Mouse (Mus musculus): ENCODE results near the gene Tusc2. TPM values are rescaled to one million over a fixed set of nuclear protein-coding genes. Genes with fewer than 3 reads are reported as not detected.
A peak's percentile ranks its signal among the peaks of the same experiment; 100 is the strongest.

The Tusc2 gene
- total and polyA plus RNA-seq, 3 experiments: 36.2 to 48.9 TPM; not detected in 1

GRCm38 (mm10) chr9:107590058-107590772, 27.2 kb downstream of the Tusc2 start (continued):
- TF ChIP-seq E2F4 (IDR thresholded peaks at IDR 0.05; ENCODE audit: borderline replicate concordance, low read depth, low read length): no peak
- no peak for TF ChIP-seq RAD21 (IDR thresholded peaks at IDR 0.05; ENCODE audit: low read depth, low read length)
- TF ChIP-seq POLR2A (IDR thresholded peaks at IDR 0.05; ENCODE audit: control insufficient read depth in 1 of 2, insufficient read depth in 1 of 2, low read depth in 1 of 2, low read length in 2 of 2, poor library complexity in 1 of 2): peak in 1 of 2 experiments; percentile 26; a peak in 1 of 4 replicates
- no peak for TF ChIP-seq TAL1 (IDR thresholded peaks at IDR 0.05; ENCODE audit: low read length)

- Histone ChIP-seq H3K27ac (ENCODE audit: control insufficient read depth, low read depth, low read length) (peak overlapping the region; percentile 13; the same call in 1 of the 2 replicates), H3K9me3 (replicated peaks; ENCODE audit: insufficient read depth, low read length) (no peaks in the 10 kb centered on the region), H3K27me3 (ENCODE audit: control insufficient read depth in 1 of 2, insufficient read depth in 2 of 2, low read length in 2 of 2) (no peaks in the 10 kb centered on the region), H3K36me3 (ENCODE audit: control insufficient read depth in 1 of 2, insufficient read depth in 2 of 2, low read length in 2 of 2) (peaks cover 5 to 27% of the 10 kb centered on the region in 2 experiments; a peak in 3 of 4 replicates), H3K4me3 (ENCODE audit: control insufficient read depth in 1 of 2, insufficient read depth in 1 of 2, low read depth in 2 of 2, low read length in 2 of 2) (no peak overlapping the region), H3K4me1 (ENCODE audit: control insufficient read depth in 1 of 2, insufficient read depth in 2 of 2, low read length in 2 of 2) (peaks cover 16 to 26% of the 10 kb centered on the region in 2 experiments; a peak in 3 of 4 replicates), H3K9ac (ENCODE audit: control insufficient read depth, low read depth, low read length, poor library complexity, severe bottlenecking) (peak overlapping the region; percentile 7; the same call in 1 of the 2 replicates), H3K79me2 (ENCODE audit: control insufficient read depth, insufficient read depth, low read length, poor library complexity) (peaks cover 34% of the 10 kb centered on the region)
- TF ChIP-seq NRF1 (IDR thresholded peaks at IDR 0.05; ENCODE audit: insufficient read depth, low read depth, low read length, poor library complexity, severe bottlenecking) (no peak), ELF1 (IDR thresholded peaks at IDR 0.05; ENCODE audit: low read depth, low read length) (no peak), MEF2A (IDR thresholded peaks at IDR 0.05; ENCODE audit: extremely low read depth, insufficient replicate concordance, low read depth, low read length, poor library complexity, severe bottlenecking) (no peak), USF1 (IDR thresholded peaks at IDR 0.05; ENCODE audit: low read depth, low read length) (no peak), TAL1 (IDR thresholded peaks at IDR 0.05; ENCODE audit: low read length) (no peak), CTCF (IDR thresholded peaks at IDR 0.05 in 2 of 3, conservative IDR thresholded peaks at IDR 0.05 in 1 of 3; ENCODE audit: control insufficient read depth in 1 of 3, insufficient read depth in 1 of 3, low read depth in 2 of 3, low read length in 3 of 3, poor library complexity in 1 of 3, severe bottlenecking in 1 of 3) (no peak), NELFE (IDR thresholded peaks at IDR 0.05; ENCODE audit: low read depth, low read length) (no peak), ZMIZ1 (IDR thresholded peaks at IDR 0.05; ENCODE audit: low read depth, low read length) (no peak), UBTF (IDR thresholded peaks at IDR 0.05; ENCODE audit: borderline replicate concordance, insufficient read depth, low read depth, low read length) (no peak), KAT2A (conservative IDR thresholded peaks at IDR 0.05; ENCODE audit: low read depth, low read length) (no peak), CHD2 (IDR thresholded peaks at IDR 0.05; ENCODE audit: low read length) (no peak), MAFK (IDR thresholded peaks at IDR 0.05; ENCODE audit: borderline replicate concordance, low read depth, low read length) (no peak)
- no peak for DNase-seq (ENCODE audit: low read depth, low spot score)
Observed at GRCm38 (mm10) chr9:107590773-107591060, 27.7 kb downstream of the Tusc2 start.

All from MEL (cell line).